Mouse (Mus musculus): ENCODE data around the gene Hmcn2. TPM values are rescaled to one million over a fixed set of nuclear protein-coding genes. Genes with fewer than 3 reads are reported as not detected.

Gene Hmcn2
- polyA plus RNA-seq, 1 experiment from 2014 or later: 1.0 TPM

DNA sequence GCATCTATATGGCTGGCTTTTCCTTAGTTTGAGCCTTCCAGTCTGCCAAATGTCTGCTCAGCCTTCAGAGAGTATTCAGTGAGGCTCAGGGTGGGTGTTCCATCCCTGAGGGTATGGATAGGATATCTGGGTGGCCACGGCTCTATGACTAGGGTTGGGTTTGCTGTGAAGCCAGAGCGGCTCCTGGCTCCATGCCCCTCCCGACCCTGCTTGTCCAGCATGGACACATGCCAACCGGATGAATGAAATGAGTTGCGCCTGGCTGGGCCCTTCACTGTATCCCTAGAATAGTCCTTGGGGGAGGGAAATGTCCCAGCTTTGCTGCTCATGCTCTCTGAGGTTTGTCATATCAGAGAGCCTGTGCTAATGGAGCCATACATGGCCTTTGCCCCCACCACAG, 117.3 kb downstream of the Hmcn2 start:
- TF ChIP-seq CTCF (IDR thresholded peaks at IDR 0.05; ENCODE audit: low read depth): no peak
- Histone ChIP-seq H3K27me3 (ENCODE audit: insufficient read depth, low read length) (no peaks in the 10 kb centered on the region), H3K9me3 (replicated peaks; ENCODE audit: low read length) (no peaks in the 10 kb centered on the region), H3K4me1 (replicated peaks; ENCODE audit: insufficient read depth, low read length) (no peaks in the 10 kb centered on the region), H3K36me3 (ENCODE audit: insufficient read depth, low read length) (no peaks in the 10 kb centered on the region), H3K27ac (no peak overlapping the region), H3K4me2 (ENCODE audit: low read length) (no peak overlapping the region), H3K4me3 (replicated peaks; ENCODE audit: low read depth, low read length) (no peak overlapping the region), H3K9ac (ENCODE audit: low read depth, low read length) (no peak overlapping the region)
- DNase-seq (ENCODE audit: low spot score) (no peak), ATAC-seq (replicated peaks; ENCODE audit: low FRiP score, low read depth) (no peak)
- WGBS: 68% methylated on average over 5 of the region's 5 CpGs

DNA sequence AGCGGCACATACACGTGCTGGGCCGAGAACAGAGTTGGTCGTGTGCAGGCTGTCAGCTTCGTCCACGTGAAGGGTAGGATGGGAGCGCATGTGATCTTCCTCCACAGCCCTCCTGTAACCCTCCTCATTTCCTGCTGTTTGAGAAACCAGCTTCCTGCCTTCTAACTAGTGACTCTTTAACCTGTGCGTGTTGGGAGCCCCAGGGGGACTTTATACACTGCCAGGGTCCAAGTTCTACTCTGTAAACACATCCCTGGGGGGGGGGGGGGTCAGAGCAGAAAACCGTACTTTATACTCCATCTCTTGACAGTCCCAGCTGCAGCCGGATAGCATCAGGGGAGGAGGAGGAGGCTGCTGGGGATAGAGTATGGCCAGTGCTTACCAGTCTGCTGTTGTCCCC, 120.5 kb downstream of the Hmcn2 start:
- no peak overlapping the region for H3K27ac ChIP-seq
- H3K9ac ChIP-seq (ENCODE audit: low read depth, low read length): no peak overlapping the region
- no peak overlapping the region for H3K4me2 ChIP-seq (ENCODE audit: low read length)
- H3K9me3 ChIP-seq (replicated peaks; ENCODE audit: low read length): no peaks in the 10 kb centered on the region
- TF ChIP-seq CTCF (IDR thresholded peaks at IDR 0.05; ENCODE audit: low read depth): no peak
- H3K4me3 ChIP-seq (replicated peaks; ENCODE audit: low read depth, low read length): no peak overlapping the region
- no peaks in the 10 kb centered on the region for H3K27me3 ChIP-seq (ENCODE audit: insufficient read depth, low read length)
- no peaks in the 10 kb centered on the region for H3K4me1 ChIP-seq (replicated peaks; ENCODE audit: insufficient read depth, low read length)
- 45% methylated on average over 10 of the region's 10 CpGs for WGBS
- ATAC-seq (replicated peaks; ENCODE audit: low FRiP score, low read depth): peak; percentile 67
- DNase-seq (ENCODE audit: low spot score): no peak
- no peaks in the 10 kb centered on the region for H3K36me3 ChIP-seq (ENCODE audit: insufficient read depth, low read length)

DNA sequence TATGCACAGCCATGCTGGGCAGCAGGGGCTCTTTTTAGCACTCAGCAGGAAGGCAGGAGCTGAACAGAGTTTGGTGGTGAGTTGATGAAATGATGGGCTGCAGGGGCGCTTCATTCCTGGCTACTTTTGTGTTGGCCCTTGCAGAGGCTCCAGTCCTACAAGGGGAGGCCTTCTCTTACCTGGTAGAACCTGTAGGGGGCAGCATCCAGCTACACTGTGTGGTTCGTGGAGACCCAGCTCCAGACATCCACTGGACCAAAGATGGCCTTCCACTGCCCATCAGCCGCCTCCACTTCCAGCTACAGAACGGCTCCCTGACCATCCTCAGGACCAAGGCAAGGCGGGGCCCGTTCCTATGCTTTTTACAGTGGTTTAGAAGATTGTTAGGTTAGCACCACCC, 121.4 kb downstream of the Hmcn2 start:
- no peak overlapping the region for H3K4me3 ChIP-seq (replicated peaks; ENCODE audit: low read depth, low read length)
- H3K9ac ChIP-seq (ENCODE audit: low read depth, low read length): no peak overlapping the region
- no peak for ATAC-seq (replicated peaks; ENCODE audit: low FRiP score, low read depth)
- H3K4me1 ChIP-seq (replicated peaks; ENCODE audit: insufficient read depth, low read length): no peaks in the 10 kb centered on the region
- H3K36me3 ChIP-seq (ENCODE audit: insufficient read depth, low read length): no peaks in the 10 kb centered on the region
- H3K4me2 ChIP-seq (ENCODE audit: low read length): no peak overlapping the region
- no peak for DNase-seq (ENCODE audit: low spot score)
- WGBS: 36% methylated on average over 6 of the region's 6 CpGs
- H3K9me3 ChIP-seq (replicated peaks; ENCODE audit: low read length): no peaks in the 10 kb centered on the region
- TF ChIP-seq CTCF (IDR thresholded peaks at IDR 0.05; ENCODE audit: low read depth): peak; percentile 70
- H3K27ac ChIP-seq: no peak overlapping the region
- H3K27me3 ChIP-seq (ENCODE audit: insufficient read depth, low read length): no peaks in the 10 kb centered on the region

DNA sequence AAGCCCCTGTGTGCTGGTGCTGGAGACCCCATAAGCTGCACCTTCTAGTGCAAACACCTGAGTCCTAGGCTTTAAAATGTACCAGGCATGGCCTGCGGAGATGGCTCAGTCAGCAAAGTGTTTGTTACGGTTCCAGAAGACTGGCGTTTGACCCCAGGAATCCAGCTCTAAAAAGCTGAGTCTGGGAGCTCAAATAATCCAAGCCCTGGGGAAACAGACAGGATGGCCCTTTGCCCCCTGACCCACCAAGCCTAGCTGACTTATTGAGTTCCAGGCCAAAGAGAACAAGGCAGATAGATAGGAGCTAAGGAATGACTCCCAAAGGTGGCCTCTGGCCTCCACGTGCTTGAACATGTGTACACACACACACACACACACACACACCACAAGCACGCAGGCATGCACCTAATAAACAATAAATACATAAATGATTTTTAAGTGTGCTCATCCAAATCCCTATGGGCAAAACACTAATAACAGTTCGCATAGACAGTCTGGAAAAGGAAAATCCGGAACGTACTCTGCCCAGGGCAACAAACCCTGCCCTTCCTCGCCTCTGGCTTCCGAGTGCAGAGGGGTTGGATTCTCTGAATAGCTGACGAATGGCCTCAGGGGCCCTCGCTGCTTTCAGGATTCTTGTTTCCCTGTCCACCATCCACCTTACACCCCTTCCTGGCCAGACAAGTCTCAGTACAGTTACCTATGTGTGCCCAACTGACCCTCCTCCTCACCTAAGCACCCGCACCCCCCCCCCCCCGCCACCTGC, 123.4 kb downstream of the Hmcn2 start:
- WGBS: 50% methylated on average over 14 of the region's 14 CpGs
- TF ChIP-seq CTCF (IDR thresholded peaks at IDR 0.05; ENCODE audit: low read depth): no peak
- Histone ChIP-seq H3K27me3 (ENCODE audit: insufficient read depth, low read length) (no peaks in the 10 kb centered on the region), H3K4me1 (replicated peaks; ENCODE audit: insufficient read depth, low read length) (peaks cover 1% of the 10 kb centered on the region; the same call in 1 of the 2 replicates), H3K9me3 (replicated peaks; ENCODE audit: low read length) (no peaks in the 10 kb centered on the region), H3K9ac (ENCODE audit: low read depth, low read length) (no peak overlapping the region), H3K27ac (0 out of 2 replicates have a peak overlapping the region, but pooled peaks have one; percentile 15), H3K4me2 (ENCODE audit: low read length) (no peak overlapping the region), H3K36me3 (ENCODE audit: insufficient read depth, low read length) (no peaks in the 10 kb centered on the region), H3K4me3 (replicated peaks; ENCODE audit: low read depth, low read length) (no peak overlapping the region)
- DNase-seq (ENCODE audit: low spot score): no peak
- ATAC-seq (replicated peaks; ENCODE audit: low FRiP score, low read depth): 0 out of 2 replicates have a peak, but pooled peaks have one; percentile 25

DNA sequence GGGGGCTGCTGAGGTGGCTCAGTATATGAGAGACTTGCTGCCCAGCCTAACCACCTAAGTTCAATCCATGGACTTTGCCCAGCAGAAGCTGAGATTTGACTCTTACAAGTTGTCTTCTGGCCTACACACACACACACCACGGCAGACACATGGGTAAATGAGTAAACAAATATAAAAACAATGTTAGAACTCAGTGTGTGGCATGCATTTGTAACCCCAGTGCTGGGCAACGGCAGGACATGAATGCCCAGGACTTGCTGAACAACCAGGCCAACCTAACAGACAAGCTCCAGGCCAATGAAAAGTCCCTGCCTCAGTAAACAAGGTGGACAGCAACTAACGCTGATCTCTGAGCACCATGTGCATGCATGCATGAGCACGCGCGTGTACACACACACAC, 125.4 kb downstream of the Hmcn2 start:
- ATAC-seq (replicated peaks; ENCODE audit: low FRiP score, low read depth) (no peak), DNase-seq (ENCODE audit: low spot score) (no peak)
- no peaks in the 10 kb centered on the region for H3K27me3 ChIP-seq (ENCODE audit: insufficient read depth, low read length)
- H3K9me3 ChIP-seq (replicated peaks; ENCODE audit: low read length): no peaks in the 10 kb centered on the region
- peaks cover 5% of the 10 kb centered on the region; the same call in 1 of the 2 replicates for H3K4me1 ChIP-seq (replicated peaks; ENCODE audit: insufficient read depth, low read length)
- no peak overlapping the region for H3K4me3 ChIP-seq (replicated peaks; ENCODE audit: low read depth, low read length)
- no peak overlapping the region for H3K4me2 ChIP-seq (ENCODE audit: low read length)
- no peaks in the 10 kb centered on the region for H3K36me3 ChIP-seq (ENCODE audit: insufficient read depth, low read length)
- H3K27ac ChIP-seq: peak overlapping the region; percentile 38; the same call in 1 of the 2 replicates
- no peak for TF ChIP-seq CTCF (IDR thresholded peaks at IDR 0.05; ENCODE audit: low read depth)
- WGBS: 74% methylated on average over 6 of the region's 6 CpGs
- H3K9ac ChIP-seq (ENCODE audit: low read depth, low read length): no peak overlapping the region

DNA sequence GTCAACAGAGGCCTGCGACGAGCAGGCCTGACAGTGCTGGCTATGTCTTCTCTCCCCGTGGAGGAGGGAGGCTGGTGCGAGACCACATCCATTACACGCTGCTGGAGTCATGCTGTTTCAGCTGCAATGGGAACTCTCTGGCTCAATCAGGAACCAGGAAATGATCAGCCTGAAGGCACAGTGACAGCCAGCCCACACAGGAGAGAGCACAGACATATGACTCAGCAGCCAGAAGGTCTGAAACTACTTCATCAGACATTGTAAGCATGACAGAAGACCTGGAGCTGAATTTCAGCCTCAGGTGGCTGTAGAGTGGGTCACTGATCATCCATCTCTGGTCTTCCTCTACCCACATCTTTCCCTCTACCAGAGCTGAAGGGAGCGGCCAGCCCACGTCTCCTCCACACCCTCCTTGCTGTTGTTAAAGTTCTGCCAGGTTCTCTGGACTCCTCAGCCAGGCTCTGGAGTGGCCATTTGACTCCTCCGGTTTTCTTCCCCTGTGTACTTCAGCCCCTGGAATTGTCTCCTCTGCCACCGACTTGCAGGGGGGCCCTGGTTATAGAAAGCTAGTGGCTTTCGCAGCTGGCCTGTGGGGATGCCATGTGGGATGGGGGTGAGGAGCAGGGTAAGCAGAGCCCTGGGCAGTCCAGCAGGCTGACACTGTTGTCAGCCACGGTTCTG, 128.4 kb downstream of the Hmcn2 start:
- ATAC-seq (replicated peaks; ENCODE audit: low FRiP score, low read depth): peak; percentile 80
- Histone ChIP-seq H3K4me1 (replicated peaks; ENCODE audit: insufficient read depth, low read length) (peaks cover 5% of the 10 kb centered on the region; the same call in 1 of the 2 replicates), H3K27me3 (ENCODE audit: insufficient read depth, low read length) (no peaks in the 10 kb centered on the region), H3K36me3 (ENCODE audit: insufficient read depth, low read length) (no peaks in the 10 kb centered on the region), H3K27ac (peak overlapping the region; percentile 42), H3K4me3 (replicated peaks; ENCODE audit: low read depth, low read length) (no peak overlapping the region), H3K9ac (ENCODE audit: low read depth, low read length) (no peak overlapping the region), H3K9me3 (replicated peaks; ENCODE audit: low read length) (no peaks in the 10 kb centered on the region), H3K4me2 (ENCODE audit: low read length) (no peak overlapping the region)
- no peak for TF ChIP-seq CTCF (IDR thresholded peaks at IDR 0.05; ENCODE audit: low read depth)
- DNase-seq (ENCODE audit: low spot score): peak; percentile 57
- 46% methylated on average over 11 of the region's 11 CpGs for WGBS
